Mouse (Mus musculus): Measurements from ENCODE around the gene Amt. TPM values are rescaled to one million over a fixed set of nuclear protein-coding genes. Genes with fewer than 3 reads are reported as not detected.

Gene Amt
- total RNA-seq (2023), result 1.5 to 2.8 TPM (median 1.7 TPM) in 4 replicates

DNA sequence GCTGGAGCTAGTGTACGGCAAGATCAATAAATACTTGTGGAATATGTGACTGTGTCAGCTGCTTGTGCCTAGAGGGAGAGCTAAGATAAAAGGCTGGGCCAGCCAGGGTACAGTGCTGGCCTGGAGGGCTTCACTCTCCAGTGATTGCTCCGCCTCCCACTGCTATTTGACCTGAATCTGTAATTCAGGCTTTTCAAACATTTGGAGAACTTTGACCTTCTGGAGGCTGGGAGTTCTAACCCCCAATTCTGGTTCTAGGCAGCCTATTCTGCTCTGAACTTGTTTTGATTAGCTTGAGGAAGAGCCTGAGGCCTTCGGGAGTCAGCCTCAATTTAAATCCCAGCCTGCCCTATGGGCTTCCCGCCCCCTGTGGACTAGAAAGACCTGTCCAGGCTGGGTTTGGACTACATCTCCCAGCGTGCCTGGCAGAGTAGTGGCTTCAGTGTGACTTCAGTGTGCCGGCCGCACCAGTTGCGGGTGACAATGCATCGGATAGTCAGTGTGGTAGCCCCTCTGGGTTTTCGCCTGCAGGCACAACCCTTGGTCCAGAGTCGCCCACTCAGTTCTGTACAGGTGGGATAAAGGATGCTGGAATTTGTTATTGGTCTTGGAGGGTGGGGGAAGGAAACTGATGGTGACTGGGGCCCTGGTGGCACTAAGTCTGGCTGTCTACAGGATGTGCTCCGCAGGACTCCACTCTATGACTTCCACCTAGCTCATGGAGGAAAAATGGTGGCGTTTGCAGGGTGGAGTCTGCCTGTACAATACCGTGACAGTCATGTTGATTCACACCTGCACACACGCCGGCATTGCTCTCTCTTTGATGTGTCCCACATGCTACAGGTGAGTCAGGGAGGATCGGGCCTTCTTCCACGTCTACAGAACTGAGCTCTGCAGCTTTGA, at the start of gene Amt:
Amt (plus strand) TSS at position 401 of the 903 bp plus-strand sequence.

DNA sequence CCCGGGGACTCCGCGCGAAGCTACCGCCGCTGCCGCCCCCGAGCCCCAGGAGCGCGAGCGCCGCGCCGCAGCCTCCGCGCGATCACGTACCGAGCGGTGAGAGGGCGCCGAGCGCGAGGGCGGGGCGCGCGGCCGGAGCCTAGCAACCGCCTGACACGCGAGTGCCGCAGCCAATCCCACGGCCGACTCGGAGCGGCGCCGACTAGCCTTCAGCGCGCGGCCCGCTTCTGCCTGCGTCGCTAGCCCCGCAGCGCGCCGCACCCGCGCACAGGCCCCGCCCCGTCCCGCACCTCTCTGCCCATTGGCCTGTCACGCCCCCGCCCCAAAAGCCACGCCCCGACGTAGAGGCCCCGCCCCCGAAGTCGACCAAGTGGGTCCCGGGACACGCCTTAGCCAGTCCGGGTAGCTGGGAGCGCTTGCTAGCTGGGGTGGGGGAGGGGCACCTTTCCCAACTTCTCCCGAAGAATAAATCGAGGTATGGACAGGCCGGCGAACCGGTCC, 32.9 kb upstream of the Amt start, which contains the start of gene Dag1:
Dag1 (minus strand) TSS at position 269 of the 501 bp plus-strand sequence.

DNA sequence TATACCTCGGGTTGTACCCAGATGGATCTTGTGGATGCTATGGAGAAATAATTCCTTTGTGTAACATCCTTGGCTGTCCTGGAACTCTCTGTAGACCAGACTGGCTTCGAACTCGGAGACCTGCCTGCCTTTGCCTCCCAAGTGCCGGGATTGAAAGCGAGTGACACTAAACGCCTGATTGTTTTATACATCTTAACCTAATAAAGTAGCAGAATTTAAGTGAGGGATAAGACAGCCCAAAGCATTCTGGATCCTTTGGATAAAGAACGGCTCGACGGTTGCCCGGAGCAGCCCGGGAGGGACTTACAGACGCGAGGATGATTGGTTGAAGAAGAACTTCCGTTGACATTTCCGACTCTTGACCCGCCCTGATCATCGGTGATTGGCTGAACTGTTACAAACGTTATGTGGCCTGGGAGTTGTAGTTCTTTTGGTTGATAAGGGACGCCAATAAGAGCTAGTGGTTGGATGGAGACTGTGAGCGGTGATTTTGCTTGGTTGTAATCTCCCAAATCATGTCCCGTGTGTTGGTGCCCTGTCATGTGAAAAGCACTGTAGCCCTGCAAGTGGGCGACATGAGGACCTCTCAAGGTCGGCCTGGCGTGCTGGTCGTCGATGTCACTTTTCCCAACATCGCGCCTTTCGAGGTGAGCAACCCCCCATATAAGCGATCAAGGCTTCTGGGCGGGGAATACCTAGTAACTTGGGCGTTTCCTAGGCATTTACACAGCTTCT, 6.5 kb upstream of the Amt start, which contains the start of gene Nicn1:
Nicn1 (plus strand) TSS at position 414 of the 735 bp plus-strand sequence.

DNA sequence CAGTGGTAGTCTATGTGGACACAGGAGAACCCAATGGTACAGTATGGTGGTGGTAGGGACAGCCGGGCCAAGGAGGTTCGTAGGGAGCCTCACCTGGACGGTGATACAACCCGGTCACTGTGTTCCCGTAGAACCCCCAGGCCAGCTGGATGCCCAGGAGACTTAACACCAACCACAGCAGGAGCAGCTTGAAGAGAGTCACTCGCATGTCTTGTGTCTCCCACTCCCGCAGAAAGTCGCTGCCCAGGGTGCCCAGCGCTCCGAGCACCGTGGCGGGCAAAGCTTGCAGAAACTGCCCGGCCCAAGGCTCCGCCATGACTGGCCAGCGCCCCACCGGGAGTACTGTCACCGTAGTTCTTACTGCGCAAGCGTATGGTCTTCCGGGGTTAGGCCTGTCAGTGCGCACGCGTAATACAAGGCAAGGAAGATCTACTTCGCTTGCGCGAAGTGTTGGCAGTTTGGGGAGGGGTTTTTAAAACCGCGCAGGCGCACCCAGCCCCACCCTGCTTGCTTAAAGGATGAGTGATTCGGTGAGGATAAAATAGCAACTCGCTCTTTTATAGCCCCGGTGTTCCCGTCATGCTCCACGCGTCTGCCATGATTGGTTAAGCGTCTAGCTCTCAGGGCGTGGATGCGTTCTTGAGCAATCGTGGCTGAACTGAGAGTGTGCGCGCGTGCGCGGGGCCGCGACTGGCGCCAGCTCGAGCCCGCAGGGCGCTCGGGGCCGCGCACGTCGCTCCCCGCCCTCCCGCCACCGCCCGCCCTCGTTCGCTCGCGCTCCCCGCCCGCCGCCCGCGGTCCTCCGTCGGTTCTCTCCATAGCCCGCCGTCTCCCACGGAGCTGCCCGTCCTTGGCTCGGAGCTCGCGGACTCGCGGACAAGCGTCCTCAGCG, 9.2 kb downstream of the Amt start, which contains the start of the genes Rhoa and Tcta:
Rhoa (plus strand) TSS at position 501 of the 892 bp plus-strand sequence.
Tcta (minus strand) TSS at position 532 of the 892 bp plus-strand sequence.

DNA sequence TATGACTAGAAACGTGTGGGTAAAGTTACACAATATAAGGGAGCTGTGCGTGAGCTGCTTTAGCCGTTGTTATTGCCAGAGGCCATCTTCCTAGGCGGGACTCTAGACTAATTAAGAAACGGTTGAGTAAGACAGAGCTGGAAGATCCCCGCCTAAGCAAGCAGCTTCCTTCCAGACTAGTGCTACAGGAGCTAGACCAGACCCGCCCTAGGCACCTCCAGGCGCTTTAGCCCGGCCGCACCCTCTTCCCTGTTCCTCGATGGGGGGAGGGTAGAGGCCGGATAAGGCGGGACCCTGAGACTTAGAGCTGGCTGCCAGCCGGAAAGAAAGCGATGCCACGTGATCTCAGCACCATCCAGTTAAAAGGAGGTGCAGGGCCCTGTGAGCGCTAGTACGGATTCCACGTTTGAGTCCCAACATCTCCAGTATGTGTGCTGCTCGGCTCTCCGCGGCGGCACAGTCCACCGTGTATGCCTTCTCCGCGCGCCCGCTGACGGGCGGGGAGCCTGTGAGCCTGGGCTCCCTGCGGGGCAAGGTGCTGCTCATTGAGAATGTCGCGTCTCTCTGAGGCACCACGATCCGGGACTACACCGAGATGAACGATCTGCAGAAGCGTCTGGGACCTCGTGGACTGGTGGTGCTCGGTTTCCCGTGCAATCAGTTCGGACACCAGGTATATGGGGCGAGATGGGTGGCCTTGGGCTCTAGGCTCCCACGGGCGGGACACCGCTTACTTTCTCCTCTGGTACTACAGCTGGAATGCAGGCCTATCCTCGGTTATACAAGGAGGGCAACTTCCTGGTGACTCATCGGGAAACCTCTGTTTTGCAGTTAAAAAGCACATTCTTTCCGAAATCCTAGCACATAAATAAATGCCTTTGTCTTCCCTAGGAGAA, 42.5 kb downstream of the Amt start, which contains the start of gene Gpx1:
Gpx1 (plus strand) TSS at position 18 of the 896 bp plus-strand sequence.

DNA sequence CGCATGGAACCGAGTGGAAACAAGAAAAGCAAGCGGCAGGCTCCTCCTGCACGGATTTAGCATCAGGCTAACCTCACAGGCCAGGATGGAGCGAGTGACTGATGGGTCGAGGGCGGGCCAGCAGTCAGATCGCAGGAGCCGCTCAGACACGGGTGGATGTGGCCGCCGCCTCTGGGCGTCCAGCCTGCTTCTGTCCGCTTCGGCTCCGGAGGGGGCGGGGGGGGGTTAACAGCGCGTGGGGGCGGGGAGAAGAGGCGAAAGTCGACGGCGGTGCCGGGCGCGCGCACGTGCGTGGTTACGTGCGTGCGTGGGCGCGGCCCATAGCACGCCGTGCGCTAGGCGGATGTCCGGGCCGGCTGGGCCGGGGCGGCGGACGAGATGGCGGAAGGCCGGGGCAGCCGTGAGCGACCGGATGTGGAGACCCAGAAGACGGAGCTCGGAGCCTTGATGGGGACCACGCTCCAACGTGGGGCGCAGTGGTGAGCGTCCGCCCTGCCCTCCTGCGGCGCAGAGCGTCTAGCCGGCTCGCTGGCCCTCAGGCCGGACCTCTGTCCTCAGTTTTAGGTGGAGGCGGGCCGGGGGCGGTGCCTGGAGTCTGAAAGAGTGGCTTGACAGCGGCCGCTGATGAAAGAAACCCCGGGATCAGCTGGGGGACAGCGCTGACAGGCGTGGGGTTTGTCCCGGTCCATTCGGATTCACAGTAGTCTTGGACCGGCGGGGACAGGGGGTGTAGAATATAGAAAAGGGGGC, 51.1 kb downstream of the Amt start, which contains the start of gene Usp4:
Usp4 (plus strand) TSS at position 314 of the 750 bp plus-strand sequence.

Other genes with a start within 250 kb of the Amt start
- gene Gmppb, start 247.6 kb upstream of the Amt start, total RNA-seq (2023), result 42.9 to 57.3 TPM (median 47.6 TPM) in 4 replicates
- 14.6 to 19.0 TPM (median 16.8 TPM) in 4 replicates for gene Amigo3, start 243.7 kb upstream of the Amt start, total RNA-seq (2023)
- gene Mst1, start 216.4 kb upstream of the Amt start, total RNA-seq (2023), result 0.26 to 1.1 TPM in 2 of 4 replicates, not detected in the others
- 201 to 247 TPM (median 221 TPM) in 4 replicates for gene Rnf123, start 213.5 kb upstream of the Amt start, total RNA-seq (2023)
- gene Apeh, start 202.2 kb upstream of the Amt start, total RNA-seq (2023), result 129 to 143 TPM (median 135 TPM) in 4 replicates
- gene Bsn, start 106.5 kb upstream of the Amt start, total RNA-seq (2023), result 0.12 to 0.43 TPM (median 0.21 TPM) in 4 replicates
- gene Dag1, start 32.9 kb upstream of the Amt start, total RNA-seq (2023), result 21.3 to 25.8 TPM (median 23.0 TPM) in 4 replicates
- 4.3 to 9.3 TPM (median 6.5 TPM) in 4 replicates for gene Nicn1, start 6.4 kb upstream of the Amt start, total RNA-seq (2023)
- 459 to 484 TPM (median 482 TPM) in 4 replicates for gene Rhoa, start 9.3 kb downstream of the Amt start, total RNA-seq (2023)
- gene Tcta, start 9.3 kb downstream of the Amt start, total RNA-seq (2023), result 8.2 to 15.1 TPM (median 11.3 TPM) in 4 replicates
- 310 to 331 TPM (median 320 TPM) in 4 replicates for gene Gpx1, start 42.0 kb downstream of the Amt start, total RNA-seq (2023)
- gene Usp4, start 51.0 kb downstream of the Amt start, total RNA-seq (2023), result 176 to 184 TPM (median 183 TPM) in 4 replicates
- 4.1 to 6.6 TPM (median 5.6 TPM) in 4 replicates for gene 1700102P08Rik, start 96.0 kb downstream of the Amt start, total RNA-seq (2023)
- gene Ccdc36, start 131.6 kb downstream of the Amt start, total RNA-seq (2023), result not detected in 4 replicates
- gene BC048562, start 139.6 kb downstream of the Amt start, total RNA-seq (2023), result not detected in 4 replicates
- gene Ccdc71, start 163.7 kb downstream of the Amt start, total RNA-seq (2023), result 21.9 to 31.4 TPM (median 28.3 TPM) in 4 replicates
- gene Klhdc8b, start 164.7 kb downstream of the Amt start, total RNA-seq (2023), result 2.1 to 5.2 TPM (median 3.3 TPM) in 4 replicates
- 0.13 to 0.83 TPM (median 0.24 TPM) in 3 of 4 replicates, not detected in the other for gene Lamb2, start 182.9 kb downstream of the Amt start, total RNA-seq (2023)
- 287 to 325 TPM (median 308 TPM) in 4 replicates for gene Usp19, start 193.7 kb downstream of the Amt start, total RNA-seq (2023)
- gene Qars, start 210.9 kb downstream of the Amt start, total RNA-seq (2023), result 173 to 207 TPM (median 195 TPM) in 4 replicates
- gene Qrich1, start 220.0 kb downstream of the Amt start, total RNA-seq (2023), result 219 to 250 TPM (median 225 TPM) in 4 replicates